Mouse (Mus musculus): ENCODE measurements at regions not wholly inside any gene's neighbourhood (a gene's known extent, or its start where the extent isn't known, plus 50 kb on each side); places are given as distances from the start of the nearest gene placed in this dataset.
"Not testable (repeated sequence)": the region's sequence is repeated elsewhere in the genome, so short reads cannot be mapped to it uniquely, and the experiment has no call there.

- DNase-seq: no peak
These were observed 149.4 kb upstream of the Gm10306 start for GRCm38 (mm10) chr4:94406922-94407321.

GRCm38 (mm10) chr4:94407503-94407902, 148.8 kb upstream of the Gm10306 start:
- DNase-seq: no peak

- no peak for DNase-seq
These were observed 143.7 kb upstream of the Gm10306 start for GRCm38 (mm10) chr4:94412661-94413060.

- not testable (repeated sequence) for DNase-seq
These were observed 130.8 kb upstream of the Gm10306 start for GRCm38 (mm10) chr4:94425525-94425924.

GRCm38 (mm10) chr4:94427581-94427980, 128.8 kb upstream of the Gm10306 start:
- no peak for DNase-seq

GRCm38 (mm10) chr4:94432005-94432404, 124.3 kb upstream of the Gm10306 start:
- DNase-seq: no peak

GRCm38 (mm10) chr4:94437717-94438435, 118.5 kb upstream of the Gm10306 start:
- peak; percentile 5 for DNase-seq

GRCm38 (mm10) chr4:94439159-94439836, 117.0 kb upstream of the Gm10306 start:
- no peak for DNase-seq

GRCm38 (mm10) chr4:94446604-94447003, 109.7 kb upstream of the Gm10306 start:
- DNase-seq: no peak
